Mouse (Mus musculus) layer of hippocampus, postnatal 25 days (tissue): Measurements from ENCODE around the gene Slc26a1. TPM values are rescaled to one million over a fixed set of nuclear protein-coding genes. Genes with fewer than 3 reads are reported as not detected.
"Not testable (repeated sequence)": the region's sequence is repeated elsewhere in the genome, so short reads cannot be mapped to it uniquely, and the experiment has no call there.

Source experiments
- DNase-seq, 2 experiments: peaks; one replicate each; pipeline ENCODE4 v3.0.0; 2022; ENCODE audit warnings: mixed read lengths in 2 of 2, low spot score in 1 of 2; ENCODE audit errors: extremely low spot score in 1 of 2
- total RNA-seq, 2 experiments: library from RNA; stranded (reverse); gene quantifications; 2 replicates each; pipeline ENCODE4 v1.2.3; 2021

Slc26a1 gene
- total RNA-seq, 2 experiments from 2014 or later, result 1.2 to 1.6 TPM

- no peak for DNase-seq
Observed at GRCm38 (mm10) chr5:108659698-108660631, 15.4 kb downstream of the Slc26a1 start, which contains the start of gene Idua. Gene Idua, plus strand, starts transcription at chr5:108660331.

GRCm38 (mm10) chr5:108658611-108659010 lies 16.8 kb downstream of the Slc26a1 start:
- DNase-seq, result no peak

- no peak for DNase-seq
Observed at GRCm38 (mm10) chr5:108657406-108657805, 18.0 kb downstream of the Slc26a1 start.

GRCm38 (mm10) chr5:108655891-108656650 lies 19.3 kb downstream of the Slc26a1 start:
- DNase-seq, result peak in 1 of 2 experiments; percentile 6

GRCm38 (mm10) chr5:108655381-108655780 lies 20.0 kb downstream of the Slc26a1 start:
- DNase-seq, result no peak

- no peak for DNase-seq
Observed at GRCm38 (mm10) chr5:108654444-108654990, 20.9 kb downstream of the Slc26a1 start.

- no peak for DNase-seq
Observed at GRCm38 (mm10) chr5:108653341-108653740, 22.0 kb downstream of the Slc26a1 start.

GRCm38 (mm10) chr5:108651823-108652222 lies 23.5 kb downstream of the Slc26a1 start:
- DNase-seq, result peak in 1 of 2 experiments; percentile 54

- DNase-seq, result no peak
Observed at GRCm38 (mm10) chr5:108651136-108651720, 24.1 kb downstream of the Slc26a1 start.

GRCm38 (mm10) chr5:108650341-108650740 lies 25.0 kb downstream of the Slc26a1 start:
- DNase-seq, result no peak

GRCm38 (mm10) chr5:108648937-108649576 lies 26.3 kb downstream of the Slc26a1 start:
- no peak for DNase-seq

GRCm38 (mm10) chr5:108647820-108648465 lies 27.4 kb downstream of the Slc26a1 start:
- DNase-seq, result no peak

- no peak for DNase-seq
Observed at GRCm38 (mm10) chr5:108647311-108647710, 28.1 kb downstream of the Slc26a1 start.

- DNase-seq, result no peak
Observed at GRCm38 (mm10) chr5:108646343-108646660, 29.1 kb downstream of the Slc26a1 start.

GRCm38 (mm10) chr5:108645651-108646342 lies 29.6 kb downstream of the Slc26a1 start:
- no peak for DNase-seq

GRCm38 (mm10) chr5:108643674-108644073 lies 31.7 kb downstream of the Slc26a1 start:
- DNase-seq, result no peak

GRCm38 (mm10) chr5:108636172-108636571 lies 39.2 kb downstream of the Slc26a1 start:
- no peak for DNase-seq

- not testable (repeated sequence) for DNase-seq
Observed at GRCm38 (mm10) chr5:108634088-108634487, 41.3 kb downstream of the Slc26a1 start.

GRCm38 (mm10) chr5:108633676-108634075 lies 41.7 kb downstream of the Slc26a1 start:
- no peak for DNase-seq
